Mouse (Mus musculus): ENCODE results near the gene Ttyh3.

DNA sequence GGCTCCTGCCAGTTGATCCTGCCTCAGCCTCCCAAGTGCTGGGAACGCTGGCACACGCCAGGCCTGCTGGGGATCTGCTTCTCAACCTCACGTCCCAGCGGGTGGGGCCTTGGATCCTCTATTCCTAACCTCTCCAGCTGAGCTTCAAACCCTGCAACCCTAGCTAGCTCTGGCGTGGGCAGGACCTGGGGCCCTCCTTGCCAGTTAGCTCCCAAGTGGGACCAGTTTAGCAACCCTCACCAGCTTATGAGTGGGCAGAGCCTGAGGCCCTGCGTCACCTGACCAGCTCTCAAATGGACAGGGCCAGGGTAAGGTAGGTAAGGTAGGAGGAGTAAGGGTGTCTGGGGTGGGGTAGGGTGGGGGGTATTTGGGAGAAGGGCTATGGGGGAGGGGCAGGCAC is 31.2 kb upstream of the Ttyh3 start:
- TF ChIP-seq CEBPB (IDR thresholded peaks at IDR 0.05; ENCODE audit: low read depth) (no peak), MAX (IDR thresholded peaks at IDR 0.05) (no peak), CTCF (IDR thresholded peaks at IDR 0.05; ENCODE audit: control insufficient read depth, insufficient read depth, insufficient read length) (no peak), MYOD1 (IDR thresholded peaks at IDR 0.05; ENCODE audit: control insufficient read depth, insufficient read length, low read depth) (no peak), MYOG (IDR thresholded peaks at IDR 0.05; ENCODE audit: control insufficient read depth, extremely low read depth, insufficient read length) (no peak)
